Mouse (Mus musculus) frontal cortex, postnatal 14 days (tissue): ENCODE data around the gene Antxr1.

Experiments used
- DNase-seq, 2 experiments: peaks; one replicate each; pipeline ENCODE4 v3.0.0; 2022; ENCODE audit warnings: low spot score in 2 of 2

Gene Antxr1

DNA sequence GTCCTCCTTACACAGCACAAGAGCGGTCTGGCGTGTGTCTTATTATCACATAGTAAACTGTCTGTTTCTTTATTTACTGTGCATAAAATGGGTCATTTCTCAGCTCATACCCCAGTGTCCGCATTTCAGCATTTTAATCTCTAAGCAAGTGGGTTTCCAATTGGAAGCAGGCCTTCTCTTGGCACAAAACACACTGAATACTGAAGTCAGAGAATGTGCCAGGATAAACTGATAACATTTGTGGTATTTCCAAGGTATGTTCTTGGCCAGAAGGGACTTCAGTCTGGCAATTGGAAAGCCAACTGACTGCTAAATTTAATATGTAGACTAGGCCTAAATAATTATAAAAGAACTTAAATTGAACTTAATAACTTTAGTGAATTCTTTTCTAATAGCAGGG is 84.9 kb downstream of the Antxr1 start:
- no peak for DNase-seq

DNA sequence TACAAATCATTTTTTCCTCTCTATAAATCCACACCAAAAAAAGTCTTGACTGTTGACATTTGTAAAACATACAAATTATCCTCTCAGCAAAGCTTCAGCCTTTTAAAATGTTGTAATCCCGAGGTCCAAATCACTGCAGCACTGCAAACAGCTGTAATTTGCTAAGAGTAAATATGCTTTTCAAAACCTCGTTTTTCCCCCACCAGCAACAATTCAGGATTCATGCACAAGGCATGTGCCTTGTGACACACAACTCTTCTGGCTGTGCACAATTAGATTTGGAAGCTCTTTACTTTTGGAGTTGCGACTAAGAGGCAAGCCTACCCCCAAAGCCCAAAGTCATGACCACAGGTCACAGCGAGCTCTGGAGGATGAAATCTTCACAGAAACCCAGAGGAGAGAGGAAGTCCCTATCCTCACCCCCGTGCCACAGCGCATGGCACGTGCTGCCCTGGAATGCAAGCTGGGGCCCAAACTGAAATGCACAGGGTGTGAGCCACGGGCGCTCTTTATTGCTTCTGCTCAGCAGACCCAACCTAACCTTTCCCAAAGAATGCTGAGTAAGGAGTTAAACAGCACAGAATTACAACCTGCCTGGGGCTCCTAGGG is 87.3 kb downstream of the Antxr1 start:
- DNase-seq = no peak

DNA sequence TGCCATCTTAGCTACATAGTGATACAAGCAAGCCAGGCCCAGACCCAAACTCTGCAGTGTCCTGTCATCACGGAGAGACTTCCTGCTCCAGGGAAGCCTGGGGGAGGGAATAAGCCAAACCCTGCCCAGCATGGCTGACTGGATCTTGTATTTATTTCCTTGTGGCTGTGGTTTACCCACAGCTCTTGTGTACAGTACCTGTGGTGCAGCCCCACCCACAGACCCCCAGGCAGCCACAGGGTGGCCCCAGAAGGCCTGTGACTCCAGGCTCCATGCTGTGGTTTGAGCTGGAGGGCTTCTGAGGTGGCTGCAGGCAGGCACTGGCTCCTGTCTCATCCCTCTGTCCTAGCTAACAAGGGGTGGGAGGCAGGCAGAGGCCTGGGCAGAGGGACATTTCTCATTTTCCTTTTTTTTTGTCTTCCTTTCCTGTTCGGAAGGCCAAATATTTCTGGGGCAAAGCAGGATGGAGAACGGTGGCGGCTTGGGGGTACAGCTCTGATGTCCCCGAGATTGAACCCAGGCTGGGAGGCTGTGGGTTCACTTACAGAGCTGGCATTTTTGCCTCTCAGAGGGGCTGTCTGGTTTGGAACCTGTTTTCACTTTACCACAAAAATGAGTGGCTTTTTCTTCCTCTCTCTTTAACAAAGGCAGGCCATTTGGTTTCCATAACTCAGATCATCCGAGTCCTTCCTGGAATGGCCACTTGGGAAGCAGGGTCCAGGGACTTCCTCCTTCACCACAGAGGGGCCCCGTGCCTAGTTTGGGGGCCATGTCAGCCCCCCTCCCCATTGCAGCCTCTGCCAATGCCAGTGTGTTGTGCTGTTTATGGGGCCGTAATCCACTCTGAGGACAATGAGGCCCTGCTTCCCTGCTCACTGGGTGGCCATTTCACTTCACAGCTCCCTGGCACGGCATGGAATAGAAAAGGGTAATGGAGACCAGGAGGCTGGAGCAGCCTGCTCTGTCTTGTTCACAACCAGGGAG is 91.2 kb downstream of the Antxr1 start:
- no peak for DNase-seq

DNA sequence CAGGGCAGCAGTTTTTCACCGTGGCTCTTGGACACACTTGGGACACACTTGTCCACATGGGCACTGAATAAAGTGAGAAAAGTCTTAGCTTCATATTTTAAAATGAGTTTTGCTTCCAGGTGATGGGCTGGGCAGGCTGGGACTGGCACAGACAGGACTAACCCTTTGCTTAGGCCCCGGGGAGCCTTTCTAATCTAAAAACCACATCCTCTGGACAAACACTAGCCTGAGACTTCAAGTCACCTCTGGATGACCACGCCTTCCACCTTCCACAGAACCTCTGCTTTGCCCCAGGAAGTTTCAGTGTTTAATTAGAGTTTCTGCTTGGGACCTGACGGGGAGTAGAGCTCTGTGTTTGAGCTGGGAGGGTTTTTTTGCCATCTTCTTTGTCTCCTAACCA is 98.4 kb downstream of the Antxr1 start:
- DNase-seq = no peak

DNA sequence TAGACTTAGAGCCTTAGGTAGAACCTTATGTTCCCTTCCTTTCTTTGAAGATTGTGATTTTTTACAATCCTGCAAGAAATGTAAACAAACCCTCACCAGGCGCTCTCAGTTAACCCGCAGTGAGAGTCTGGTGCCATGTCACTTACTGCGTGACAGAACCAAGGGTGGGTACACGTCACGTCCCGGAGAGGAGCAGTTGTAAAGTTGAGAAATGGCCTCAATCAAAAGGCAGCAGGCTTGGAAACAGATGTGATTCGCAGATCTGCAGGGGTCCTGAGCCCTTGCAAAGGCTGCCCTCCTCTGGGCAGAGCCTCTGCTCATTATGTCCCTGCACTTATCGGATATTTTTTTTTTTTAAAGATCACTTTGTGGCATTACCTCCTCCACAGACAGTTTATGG is 99.6 kb downstream of the Antxr1 start:
- DNase-seq = no peak

DNA sequence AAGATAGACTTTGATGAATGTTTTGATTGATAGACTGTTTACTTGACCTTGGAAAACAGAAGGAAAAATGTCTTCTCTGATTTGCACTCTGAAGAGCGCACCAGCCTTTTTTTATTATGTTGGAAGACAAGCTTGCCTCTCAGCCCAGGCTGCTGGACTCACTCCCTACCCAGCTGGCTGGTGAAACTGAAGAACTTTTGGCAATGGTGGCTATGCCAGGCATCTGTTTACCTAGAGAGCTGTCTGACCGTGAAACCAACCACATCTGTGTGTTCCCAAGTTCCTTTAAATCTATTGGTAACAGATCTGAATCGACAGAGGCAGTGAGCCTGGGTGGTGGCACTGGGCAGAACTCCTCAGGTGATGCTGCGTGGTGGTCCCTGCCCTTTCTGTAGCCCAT is 102.5 kb downstream of the Antxr1 start:
- DNase-seq = no peak

DNA sequence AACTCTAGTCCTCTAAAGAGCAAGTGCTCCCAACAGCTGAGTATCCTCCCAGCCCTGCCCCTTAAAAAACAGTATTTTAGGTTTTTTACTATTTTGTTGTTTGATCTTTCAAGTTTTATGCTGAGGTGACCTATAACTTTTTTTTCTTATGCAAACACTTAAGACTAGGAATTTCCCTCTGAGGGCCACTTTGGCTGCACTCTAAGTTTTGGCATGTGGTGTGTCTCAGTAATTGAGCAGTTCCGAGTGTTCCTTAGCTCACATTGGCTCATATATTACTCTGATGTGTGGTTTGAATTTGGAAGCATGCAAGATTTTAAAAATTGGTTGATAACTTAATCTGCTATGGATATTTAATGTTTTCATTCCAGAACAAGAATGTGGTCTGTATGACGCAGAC is 105.6 kb downstream of the Antxr1 start:
- DNase-seq = no peak

DNA sequence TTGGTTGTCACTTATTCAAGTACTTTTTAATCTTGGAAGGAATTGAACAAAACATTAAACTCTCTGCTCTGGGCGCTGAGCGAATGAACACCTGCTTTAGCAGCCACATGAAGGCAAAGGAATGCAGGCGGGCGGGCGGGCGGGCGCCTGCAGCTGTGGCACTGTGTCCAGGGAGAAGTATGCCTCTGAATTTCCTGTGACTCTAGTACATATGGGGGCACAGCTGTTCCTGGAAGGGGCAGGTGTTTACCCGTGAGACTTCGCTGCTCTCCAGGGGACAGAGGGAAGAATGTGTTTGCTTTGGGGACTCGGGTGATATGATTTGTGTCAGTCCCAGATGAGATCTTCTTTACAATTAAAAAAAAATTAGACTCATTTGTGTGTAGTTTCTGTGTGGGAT is 107.7 kb downstream of the Antxr1 start:
- no peak for DNase-seq

DNA sequence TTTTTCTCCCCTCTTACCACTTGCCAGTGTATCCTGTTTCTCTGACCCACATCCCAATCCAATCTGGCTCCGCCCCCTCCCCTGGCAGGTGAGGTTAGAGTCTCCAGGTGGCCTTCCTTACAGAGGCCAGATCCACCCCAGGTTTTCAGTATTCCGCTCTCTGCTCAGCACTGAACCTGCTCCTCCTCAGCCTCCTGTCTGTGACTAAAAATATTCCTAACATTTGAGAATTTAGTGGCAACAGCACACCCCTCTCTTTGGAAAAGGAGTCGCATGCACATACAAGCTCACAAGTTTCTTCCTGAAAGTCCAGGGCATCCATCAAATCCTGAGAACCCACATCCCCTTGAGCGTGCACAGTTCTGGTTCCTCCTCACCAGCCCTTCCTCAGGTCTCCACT is 109.3 kb downstream of the Antxr1 start:
- no peak for DNase-seq

DNA sequence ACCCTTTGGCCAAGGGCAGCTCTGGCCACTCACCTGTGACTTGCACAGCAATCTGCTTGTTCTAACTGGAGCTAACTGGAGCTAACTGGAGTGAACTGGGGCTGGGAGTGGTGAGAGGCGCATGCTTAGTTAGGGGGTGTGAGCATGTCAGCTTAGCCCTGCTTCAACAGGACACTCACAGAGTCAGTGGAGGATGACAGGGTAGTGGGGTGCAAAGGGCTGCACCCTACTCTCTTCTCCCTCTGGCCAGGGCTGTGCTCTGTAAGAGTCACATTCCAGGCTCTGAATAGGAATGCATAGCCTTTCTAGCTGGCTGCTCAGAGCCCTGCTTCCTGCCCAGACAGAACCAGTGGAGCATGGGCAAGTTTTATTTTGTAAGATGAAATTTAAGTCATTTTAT is 110.3 kb downstream of the Antxr1 start:
- no peak for DNase-seq

DNA sequence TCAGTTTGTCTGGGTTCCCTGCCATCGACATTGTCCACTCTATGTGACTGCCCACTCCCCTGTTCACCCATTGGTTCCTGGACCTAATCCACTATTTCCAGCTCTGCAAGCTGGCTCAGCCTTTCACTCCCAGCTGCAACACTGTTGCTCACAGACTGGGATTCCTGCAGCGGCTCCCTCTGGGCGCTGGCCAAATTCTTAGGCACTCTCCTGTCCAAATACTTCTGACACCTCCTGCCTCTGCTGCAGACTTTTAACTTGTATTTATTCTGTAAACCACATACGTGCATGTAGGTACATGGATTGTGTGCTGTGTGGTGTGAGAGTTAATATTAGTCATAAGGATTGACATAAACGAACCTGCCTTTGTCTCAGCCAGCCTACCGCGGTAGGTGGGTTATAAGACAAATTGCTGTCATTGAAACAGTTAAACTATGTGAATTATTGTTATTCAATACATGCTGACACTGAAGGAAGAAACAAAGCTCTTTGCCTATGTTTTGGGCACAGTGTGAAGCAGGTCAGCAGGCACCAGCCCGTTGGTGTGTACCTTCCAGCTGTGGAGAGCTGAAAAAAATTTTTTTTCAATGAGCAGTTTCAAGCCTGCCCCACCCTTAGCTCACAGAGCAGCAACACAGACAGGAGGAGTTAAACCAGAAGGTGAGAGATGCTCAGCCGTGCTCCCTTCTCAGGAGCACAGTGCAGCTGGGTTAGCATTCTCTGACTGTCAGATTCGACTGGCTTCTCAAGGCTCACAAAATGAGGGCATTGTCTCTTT is 112.6 kb downstream of the Antxr1 start:
- DNase-seq = no peak

DNA sequence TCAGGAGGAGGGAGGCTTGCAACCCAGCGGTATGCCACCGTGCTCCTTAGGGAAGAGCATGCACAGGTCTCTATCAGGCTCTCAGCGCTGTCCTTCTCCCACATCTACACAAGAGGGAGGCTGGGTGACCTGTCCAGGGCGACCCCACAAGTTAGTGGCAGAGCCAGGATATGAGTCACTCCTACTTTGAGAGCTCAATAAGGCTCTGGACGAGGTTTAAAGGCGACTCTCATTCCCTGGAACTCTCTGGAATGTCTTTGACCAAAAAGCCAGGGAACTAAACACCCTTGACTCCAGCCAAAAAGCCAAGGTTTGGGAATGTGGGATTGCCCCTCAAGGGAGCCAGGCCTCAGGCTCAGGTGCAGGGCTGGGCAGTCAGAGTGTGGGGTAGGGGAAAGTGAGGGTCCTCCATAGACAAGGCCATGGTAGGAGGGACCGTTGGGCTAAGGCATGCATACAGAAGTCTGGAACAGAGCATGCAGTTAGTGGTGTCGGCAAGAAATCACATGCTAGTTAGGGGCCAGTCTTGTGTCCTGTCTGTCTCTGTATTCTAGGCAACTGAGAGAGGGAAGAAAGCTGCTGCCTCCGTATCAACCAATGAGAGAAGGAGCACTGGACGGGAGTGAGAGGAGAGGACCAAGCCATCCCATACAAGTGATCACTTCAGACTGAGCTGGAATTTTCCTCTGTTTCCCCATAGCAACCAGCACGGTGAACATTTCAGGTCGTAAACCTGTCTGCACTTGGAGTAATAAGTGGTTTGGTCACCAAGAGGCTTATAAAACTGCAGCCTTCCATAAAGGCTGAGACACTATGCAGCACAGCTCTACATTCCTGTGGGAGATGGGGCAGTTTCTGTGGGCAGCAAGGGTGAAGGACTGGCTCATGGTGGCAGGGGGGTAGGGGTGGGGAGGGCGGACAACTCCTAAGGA is 116.3 kb downstream of the Antxr1 start:
- DNase-seq = no peak

DNA sequence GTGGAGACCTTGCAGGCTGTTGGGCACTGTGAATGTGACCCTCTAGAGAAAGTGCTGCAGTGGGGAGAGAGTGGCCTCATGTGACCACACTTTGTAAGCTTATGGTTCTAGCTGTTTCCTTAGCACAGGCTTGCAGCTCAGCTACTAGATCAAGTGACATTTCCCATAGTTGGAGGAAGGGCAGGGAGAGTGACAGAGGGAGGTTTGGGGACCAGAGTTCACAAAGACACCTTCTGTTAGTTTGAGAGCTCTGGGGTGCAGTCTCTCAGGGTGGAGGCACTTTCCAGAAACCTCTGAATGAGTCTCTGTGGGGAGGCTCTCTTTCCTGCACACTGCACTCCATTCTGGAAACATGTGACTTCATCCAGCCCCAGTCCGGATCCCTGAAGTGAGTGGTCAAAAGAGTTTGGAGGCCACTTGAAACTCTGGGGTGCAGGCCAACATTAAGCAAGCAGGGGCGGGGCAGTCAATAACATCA is 119.5 kb downstream of the Antxr1 start:
- no peak for DNase-seq

DNA sequence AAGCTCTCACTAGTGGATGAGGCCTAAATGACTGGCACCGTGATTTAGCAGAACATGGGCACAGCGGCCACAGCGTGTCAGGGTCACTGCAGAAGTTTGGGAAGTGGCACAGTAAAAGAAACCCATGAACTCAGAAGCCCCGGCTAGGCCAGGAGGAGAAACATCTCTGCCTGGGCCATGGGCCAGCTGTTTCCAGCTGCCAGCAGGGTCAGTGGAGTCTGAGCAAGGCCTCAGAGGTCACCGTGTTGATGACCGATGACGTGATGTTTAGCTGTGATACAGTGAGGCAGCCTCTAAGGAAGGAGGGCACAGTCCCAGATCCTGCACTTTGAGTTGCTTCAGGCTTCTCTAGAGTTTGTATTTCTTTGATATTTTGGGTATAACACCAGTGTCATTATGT is 122.4 kb downstream of the Antxr1 start:
- no peak for DNase-seq

DNA sequence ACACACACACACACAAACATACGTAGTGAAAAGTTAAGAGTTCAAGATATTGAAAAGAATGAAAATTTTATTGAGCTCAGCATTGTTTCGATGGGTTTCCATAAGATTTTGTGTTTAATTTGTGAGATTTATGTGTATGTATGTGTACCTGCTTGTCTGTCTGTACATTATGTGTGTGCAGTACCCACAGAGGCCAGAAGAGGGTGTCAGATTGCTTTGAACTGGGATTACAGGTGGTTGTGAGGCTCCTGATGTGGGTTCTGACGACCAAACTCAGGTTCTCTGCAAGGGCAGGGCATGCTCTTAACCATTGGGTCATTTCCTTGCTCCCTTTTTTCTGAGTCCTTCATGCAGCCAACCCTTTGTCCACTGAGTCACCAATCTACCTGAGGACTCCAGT is 124.1 kb downstream of the Antxr1 start:
- DNase-seq = no peak

DNA sequence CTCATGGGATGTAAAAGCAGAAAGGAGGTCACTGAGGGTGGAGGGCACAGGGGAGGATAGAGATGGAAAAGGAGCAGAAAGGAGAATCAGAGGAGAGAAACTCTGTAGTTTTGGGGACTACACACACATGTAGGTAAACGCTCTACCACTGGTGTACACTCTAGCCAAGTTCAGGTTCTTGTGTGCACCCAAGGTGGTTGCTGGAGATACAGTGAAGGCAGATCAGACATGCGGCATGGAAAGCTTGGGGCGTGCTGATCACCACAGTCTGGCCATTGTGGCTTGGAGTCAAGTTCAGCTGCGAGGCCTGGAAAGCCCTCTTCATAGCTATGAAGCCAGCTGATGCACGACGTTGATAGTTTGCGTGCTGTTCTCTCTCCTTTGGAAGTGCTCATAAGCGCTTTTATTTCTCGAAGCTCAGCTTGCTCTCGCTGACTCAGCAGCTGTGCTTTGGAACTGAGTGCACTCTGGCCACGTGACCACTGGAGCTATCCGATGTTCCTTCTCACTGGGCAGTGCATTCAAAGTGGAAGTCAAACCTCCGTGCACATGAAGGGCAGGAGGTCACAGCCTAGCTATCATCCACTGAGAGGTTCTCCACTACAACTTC is 128.1 kb downstream of the Antxr1 start:
- no peak for DNase-seq

DNA sequence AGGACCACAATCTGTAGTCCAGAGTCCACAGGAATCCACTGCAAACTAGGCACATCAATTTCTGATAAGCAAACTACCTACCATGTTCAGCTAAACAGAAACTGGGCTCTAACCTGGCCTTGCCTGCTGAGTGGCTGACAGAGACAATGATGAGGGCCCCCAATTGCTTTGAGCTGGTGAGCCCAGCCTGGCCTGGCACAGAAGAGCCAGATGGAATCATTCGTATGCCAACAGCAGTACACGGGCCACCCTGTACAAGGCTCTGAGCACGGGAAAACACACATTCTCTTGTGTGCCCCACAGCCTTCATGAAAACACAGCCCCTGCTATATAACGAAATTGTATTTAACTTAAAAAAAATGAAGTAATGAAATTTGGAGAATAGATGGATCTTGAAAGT is 128.8 kb downstream of the Antxr1 start:
- no peak for DNase-seq

DNA sequence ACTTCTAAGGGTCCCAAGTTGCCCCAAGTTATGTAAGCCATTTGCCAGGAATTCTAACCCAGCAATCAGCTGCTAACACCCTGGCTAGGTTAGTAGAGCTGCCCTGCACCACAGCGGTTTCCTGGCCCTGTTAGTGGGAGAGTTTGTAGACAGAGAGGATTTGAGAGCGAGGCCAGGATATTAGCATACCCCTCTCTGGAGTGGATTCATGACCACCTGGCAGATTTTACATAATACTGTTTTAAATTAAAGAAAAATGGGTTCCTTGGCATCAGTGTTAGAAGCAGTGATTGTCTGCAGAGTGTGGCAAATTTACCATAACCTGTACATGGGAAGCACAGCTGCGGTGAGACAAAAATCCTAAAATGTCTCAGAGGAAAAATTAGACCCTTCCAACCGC is 132.2 kb downstream of the Antxr1 start:
- DNase-seq = no peak

DNA sequence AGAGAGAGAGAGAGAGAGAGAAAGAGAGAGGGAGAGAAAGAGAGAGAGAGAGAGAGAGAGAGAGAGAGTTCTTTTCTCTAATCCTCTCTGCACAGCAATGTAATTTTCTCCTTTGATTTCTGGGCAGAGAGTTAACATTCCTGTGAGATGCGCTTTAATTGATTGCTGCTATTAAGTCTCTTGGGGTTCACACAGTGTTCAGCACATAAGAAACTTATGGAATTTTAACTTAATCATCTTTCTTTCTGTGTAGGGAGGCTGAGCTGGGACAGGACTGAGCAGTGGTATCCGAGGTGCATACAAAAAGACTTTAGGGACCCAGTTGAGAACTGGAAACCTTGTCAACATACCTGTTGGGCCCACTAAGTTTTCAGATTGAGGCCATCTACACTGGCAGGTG is 132.6 kb downstream of the Antxr1 start:
- no peak for DNase-seq

DNA sequence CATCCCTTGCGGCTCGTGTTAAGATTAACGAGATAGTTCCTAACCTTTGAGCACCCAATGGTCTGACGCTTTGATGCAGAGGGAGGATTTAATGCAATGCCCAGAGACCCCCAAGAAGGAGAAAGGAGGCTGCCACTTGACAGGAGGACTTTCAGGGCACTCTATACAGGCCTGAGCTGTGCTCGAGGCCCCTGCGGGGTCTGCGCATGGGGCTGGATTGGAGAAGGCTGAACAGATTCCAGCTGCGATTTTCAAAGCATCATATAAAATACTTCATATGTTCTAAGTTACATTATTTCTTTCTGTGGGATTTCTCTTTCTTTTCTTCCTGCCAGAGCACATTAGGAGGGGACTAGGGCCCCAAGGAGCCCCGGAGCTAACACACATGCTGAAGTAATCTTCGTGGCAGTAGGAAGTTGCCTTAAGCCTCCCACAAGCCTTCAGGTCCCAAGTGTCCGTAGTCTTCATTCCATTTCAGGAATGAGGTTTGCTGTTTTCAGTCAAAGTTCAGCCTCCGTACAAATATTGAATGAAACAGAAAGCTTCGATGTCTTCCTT is 133.5 kb downstream of the Antxr1 start:
- DNase-seq = no peak

DNA sequence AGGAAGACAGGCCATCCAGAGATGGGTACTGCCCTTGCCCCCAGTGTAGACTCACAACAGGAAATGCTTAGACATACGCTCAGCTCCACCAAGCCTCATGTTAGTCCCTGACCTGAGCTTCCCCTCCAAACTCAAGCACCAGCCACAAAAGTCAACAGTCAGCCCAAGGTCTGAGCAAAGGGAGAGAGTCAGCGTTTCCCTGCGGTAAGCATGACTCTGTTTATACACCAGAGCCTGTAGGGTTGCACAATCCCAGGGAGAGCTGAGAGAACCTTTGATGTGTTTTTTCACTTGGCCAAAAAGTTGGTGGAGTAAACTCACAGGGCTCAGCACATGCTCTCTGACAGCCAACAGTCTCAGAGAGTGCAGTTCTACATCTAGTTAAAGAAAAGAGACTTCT is 145.9 kb downstream of the Antxr1 start:
- no peak for DNase-seq
